Mouse (Mus musculus) neural tube, embryonic 12.5 days (tissue): ENCODE data around the gene Stard9. TPM values are rescaled to one million over a fixed set of nuclear protein-coding genes. Genes with fewer than 3 reads are reported as not detected.

Experiments
- ATAC-seq: fragments of 200-750 bp; cut with Nextera tagmentation; 2 replicates; pipeline ENCODE4 v1.8.0; 2017; ENCODE audit warnings: low read depth, mild to moderate bottlenecking, moderate TSS enrichment, moderate library complexity; ENCODE audit not compliant: low FRiP score
- H3K27ac ChIP-seq: fragments of 300-500 bp; sonication (generic); 2 replicates; pipeline ENCODE4 v1.5.1; 2016
- H3K27me3 ChIP-seq: fragments of 300-500 bp; sonication (generic); replicated peaks from 2 replicates; pipeline ENCODE4 v1.6.1; 2016; ENCODE audit warnings: mild to moderate bottlenecking
- H3K36me3 ChIP-seq: fragments of 300-500 bp; sonication (generic); 2 replicates; pipeline ENCODE4 v1.6.1; 2016; ENCODE audit warnings: mild to moderate bottlenecking
- H3K4me1 ChIP-seq: fragments of 300-500 bp; sonication (generic); 2 replicates; pipeline ENCODE4 v1.6.1; 2016
- H3K4me2 ChIP-seq: fragments of 300-500 bp; sonication (generic); replicated peaks from 2 replicates; pipeline ENCODE4 v1.6.1; 2016; ENCODE audit warnings: mild to moderate bottlenecking
- H3K4me3 ChIP-seq: fragments of 300-500 bp; sonication (generic); 2 replicates; pipeline ENCODE4 v1.5.1; 2016
- H3K9ac ChIP-seq: fragments of 300-500 bp; sonication (generic); 2 replicates; pipeline ENCODE4 v1.6.1; 2016; ENCODE audit warnings: mild to moderate bottlenecking
- H3K9me3 ChIP-seq: fragments of 300-500 bp; sonication (generic); 2 replicates; pipeline ENCODE4 v1.6.1; 2016; ENCODE audit warnings: mild to moderate bottlenecking
- WGBS: fragments of 180-500 bp; shearing (Covaris S2); methylation state at CpG from one replicate; pipeline ENCODE4 v1.1.7; 2016; 5-methylcytosine and 5-hydroxymethylcytosine counted together
- polyA plus RNA-seq: library from polyadenylated mRNA; unstranded; fragments of >200 nt; fragmentation: Nextera tagmentation; extraction: Ambion mirVana; gene quantifications from 2 replicates; pipeline ENCODE4 v1.2.1, GENCODE M21; 2016

The Stard9 gene
- polyA plus RNA-seq, 1 experiment from 2014 or later, result 4.2 TPM

DNA sequence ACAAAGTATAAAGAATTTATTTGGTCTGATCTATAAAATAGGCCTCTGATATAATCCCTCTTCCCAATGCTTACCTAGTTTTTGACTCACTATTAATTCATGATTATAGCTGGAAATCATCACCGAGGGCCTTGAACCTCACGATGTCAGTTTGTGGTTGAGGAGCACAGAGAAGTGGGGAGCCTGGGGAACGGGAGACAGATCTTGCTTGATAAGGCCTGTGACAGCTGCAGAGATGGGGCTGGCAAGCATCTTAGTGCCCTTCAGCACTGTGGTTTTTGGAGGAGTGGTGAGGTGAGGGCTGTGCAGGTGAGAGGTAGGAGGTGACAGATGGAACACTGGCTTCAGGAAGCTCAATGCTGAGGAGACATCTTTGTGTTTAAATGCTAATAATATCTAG lies 81.2 kb downstream of the Stard9 start:
- WGBS, result 88% methylated on average over 3 of the region's 3 CpGs
- H3K4me2 ChIP-seq, result no peak overlapping the region
- no peaks in the 10 kb centered on the region for H3K27me3 ChIP-seq
- H3K9ac ChIP-seq, result no peak overlapping the region
- H3K4me1 ChIP-seq, result no peaks in the 10 kb centered on the region
- peaks cover 39% of the 10 kb centered on the region for H3K36me3 ChIP-seq
- H3K9me3 ChIP-seq, result no peaks in the 10 kb centered on the region
- no peak overlapping the region for H3K4me3 ChIP-seq
- H3K27ac ChIP-seq, result no peak overlapping the region
- ATAC-seq, result no peak

DNA sequence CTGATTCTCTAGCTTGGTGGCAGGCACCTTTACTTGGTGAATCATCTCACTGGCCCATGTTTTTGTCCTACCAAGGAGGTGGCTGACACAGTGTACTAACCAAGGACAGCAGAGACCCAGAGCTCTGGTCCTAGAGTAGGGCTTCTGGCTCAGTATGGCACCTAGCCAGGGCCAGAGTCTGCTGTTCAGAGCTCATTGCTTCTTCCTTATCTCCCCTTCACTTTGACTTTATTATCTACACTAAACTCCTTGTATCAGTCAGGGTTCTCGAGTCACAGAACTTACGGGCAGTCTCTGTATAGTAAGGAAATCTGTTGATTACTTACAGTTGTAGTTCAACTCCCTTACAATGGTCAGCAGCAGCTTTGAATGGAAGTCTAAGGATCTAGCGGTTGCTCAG lies 82.0 kb downstream of the Stard9 start:
- ATAC-seq, result no peak
- Histone ChIP-seq H3K27ac (no peak overlapping the region), H3K9ac (no peak overlapping the region), H3K27me3 (no peaks in the 10 kb centered on the region), H3K4me1 (no peaks in the 10 kb centered on the region), H3K4me3 (no peak overlapping the region), H3K36me3 (peaks cover 35% of the 10 kb centered on the region), H3K9me3 (no peaks in the 10 kb centered on the region), H3K4me2 (no peak overlapping the region)
- WGBS, result 92% methylated on average over 3 of the region's 3 CpGs

DNA sequence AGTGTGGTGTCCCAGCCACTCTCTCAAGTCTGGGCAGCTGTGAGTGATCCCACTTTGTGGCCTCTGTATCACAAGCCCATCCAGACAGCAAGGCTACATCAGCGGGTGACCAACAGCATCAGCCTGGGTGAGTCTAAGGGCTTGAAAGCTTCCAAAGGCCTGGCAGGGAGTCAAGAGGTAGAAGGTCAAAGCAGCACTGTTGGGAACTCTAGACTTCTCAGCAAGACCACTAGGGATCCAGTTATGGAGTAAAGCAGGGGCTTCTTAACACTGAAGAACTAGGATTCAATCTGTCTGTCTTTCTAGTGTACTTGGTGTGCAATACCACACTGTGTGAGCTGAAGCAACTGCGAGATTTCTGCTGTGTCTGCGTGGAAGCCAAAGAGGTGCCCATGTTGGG lies 84.5 kb downstream of the Stard9 start:
- 91% methylated on average over 3 of the region's 3 CpGs for WGBS
- ATAC-seq, result no peak
- H3K4me1 ChIP-seq, result no peaks in the 10 kb centered on the region
- no peak overlapping the region for H3K4me3 ChIP-seq
- no peak overlapping the region for H3K4me2 ChIP-seq
- no peak overlapping the region for H3K27ac ChIP-seq
- no peak overlapping the region for H3K9ac ChIP-seq
- H3K36me3 ChIP-seq, result peaks cover 58% of the 10 kb centered on the region
- no peaks in the 10 kb centered on the region for H3K27me3 ChIP-seq
- H3K9me3 ChIP-seq, result no peaks in the 10 kb centered on the region

DNA sequence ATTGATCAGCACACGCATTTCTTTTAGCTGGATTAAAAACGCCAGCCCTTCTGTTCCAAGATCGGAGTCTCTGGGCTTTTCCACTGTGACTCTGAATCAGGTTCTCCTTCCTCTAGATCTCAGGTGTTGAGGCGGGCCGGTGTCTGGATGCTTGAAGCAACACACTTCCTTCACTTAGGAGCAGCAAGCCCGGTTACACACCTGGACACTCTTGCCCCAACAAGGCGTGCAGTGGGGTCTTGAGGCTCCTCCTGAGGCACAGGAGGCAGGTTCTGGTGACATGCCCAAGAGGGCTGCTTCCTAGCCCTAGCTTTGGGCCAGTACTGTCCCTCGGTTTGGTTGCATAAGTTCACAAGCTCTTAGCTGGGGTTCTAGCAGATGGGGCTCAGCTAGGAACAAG lies 89.6 kb downstream of the Stard9 start:
- no peak overlapping the region for H3K9ac ChIP-seq
- H3K4me3 ChIP-seq, result no peak overlapping the region
- peaks cover 87% of the 10 kb centered on the region for H3K36me3 ChIP-seq
- WGBS, result 93% methylated on average over 8 of the region's 8 CpGs
- no peak overlapping the region for H3K27ac ChIP-seq
- no peaks in the 10 kb centered on the region for H3K9me3 ChIP-seq
- ATAC-seq, result no peak
- H3K27me3 ChIP-seq, result no peaks in the 10 kb centered on the region
- no peak overlapping the region for H3K4me2 ChIP-seq
- H3K4me1 ChIP-seq, result no peaks in the 10 kb centered on the region

DNA sequence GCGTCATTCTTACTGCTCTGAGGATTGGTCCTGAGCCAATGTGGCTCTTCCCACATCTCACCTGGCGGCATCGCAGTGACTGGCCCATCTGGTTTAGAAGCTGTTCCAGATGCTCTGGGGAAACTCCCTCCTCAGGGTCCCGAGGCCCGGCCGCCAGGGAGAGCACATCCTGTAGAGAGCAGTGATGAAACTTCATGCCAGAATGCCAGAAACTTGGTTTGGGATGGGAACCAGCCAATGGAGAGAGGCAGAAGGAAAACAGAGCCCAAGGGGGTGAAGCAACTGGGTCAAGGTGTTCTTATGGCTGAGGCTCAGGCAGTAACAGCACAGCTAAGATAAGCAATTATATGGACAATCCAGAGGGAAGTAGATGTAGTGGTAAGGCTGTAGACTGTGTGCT lies 91.9 kb downstream of the Stard9 start:
- H3K36me3 ChIP-seq, result peaks cover 91% of the 10 kb centered on the region
- H3K9ac ChIP-seq, result no peak overlapping the region
- ATAC-seq, result no peak
- H3K4me1 ChIP-seq, result no peaks in the 10 kb centered on the region
- H3K4me3 ChIP-seq, result no peak overlapping the region
- 91% methylated on average over 6 of the region's 6 CpGs for WGBS
- H3K27me3 ChIP-seq, result no peaks in the 10 kb centered on the region
- H3K4me2 ChIP-seq, result no peak overlapping the region
- H3K27ac ChIP-seq, result no peak overlapping the region
- H3K9me3 ChIP-seq, result no peaks in the 10 kb centered on the region

DNA sequence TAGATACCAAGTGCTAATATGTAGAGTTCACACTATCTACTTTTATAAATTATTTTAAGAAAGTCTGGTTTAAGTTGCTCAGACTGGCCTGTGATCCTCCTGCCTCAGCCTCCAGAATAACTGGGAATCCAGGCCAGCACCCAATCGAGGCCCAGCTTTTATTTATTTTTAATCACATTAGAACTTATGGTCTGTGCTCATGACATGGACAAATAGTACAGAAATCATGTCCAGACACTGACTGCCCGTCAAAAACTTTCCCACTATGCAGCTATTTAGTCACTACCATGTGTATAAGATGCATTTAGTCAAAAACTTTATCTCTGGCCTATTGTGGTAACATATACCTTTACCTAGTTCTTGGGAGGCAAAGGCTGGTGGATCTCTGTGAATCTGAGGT lies 93.0 kb downstream of the Stard9 start:
- Histone ChIP-seq H3K27me3 (no peaks in the 10 kb centered on the region), H3K9me3 (no peaks in the 10 kb centered on the region), H3K4me3 (no peak overlapping the region), H3K27ac (no peak overlapping the region), H3K9ac (no peak overlapping the region), H3K36me3 (peaks cover 93% of the 10 kb centered on the region), H3K4me1 (no peaks in the 10 kb centered on the region), H3K4me2 (no peak overlapping the region)
- no peak for ATAC-seq
- WGBS, result 93% methylated on average over 2 of the region's 2 CpGs

DNA sequence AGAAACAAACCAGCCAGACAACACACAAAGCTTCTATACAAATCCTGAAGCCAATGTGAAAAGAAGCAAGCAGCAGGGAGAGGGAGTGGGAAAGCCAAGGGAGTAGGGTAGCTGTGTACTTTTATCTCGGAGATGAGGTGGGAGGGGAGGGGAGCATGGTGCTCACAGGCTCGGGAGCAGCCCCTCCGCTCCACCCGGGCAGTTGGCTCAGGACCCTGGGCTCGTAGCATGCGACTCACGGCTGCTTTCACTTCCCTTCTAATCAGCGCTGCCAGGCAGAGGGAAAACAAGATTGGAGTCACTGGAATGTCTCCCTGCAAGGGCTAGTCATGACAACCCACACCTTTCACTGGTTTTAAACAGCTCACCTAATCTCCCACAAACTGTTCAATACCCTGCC lies 93.6 kb downstream of the Stard9 start:
- H3K9me3 ChIP-seq, result no peaks in the 10 kb centered on the region
- WGBS, result 88% methylated on average over 8 of the region's 8 CpGs
- no peak overlapping the region for H3K27ac ChIP-seq
- H3K4me3 ChIP-seq, result no peak overlapping the region
- peaks cover 93% of the 10 kb centered on the region for H3K36me3 ChIP-seq
- H3K27me3 ChIP-seq, result no peaks in the 10 kb centered on the region
- no peak overlapping the region for H3K4me2 ChIP-seq
- H3K9ac ChIP-seq, result no peak overlapping the region
- ATAC-seq, result no peak
- H3K4me1 ChIP-seq, result no peaks in the 10 kb centered on the region

DNA sequence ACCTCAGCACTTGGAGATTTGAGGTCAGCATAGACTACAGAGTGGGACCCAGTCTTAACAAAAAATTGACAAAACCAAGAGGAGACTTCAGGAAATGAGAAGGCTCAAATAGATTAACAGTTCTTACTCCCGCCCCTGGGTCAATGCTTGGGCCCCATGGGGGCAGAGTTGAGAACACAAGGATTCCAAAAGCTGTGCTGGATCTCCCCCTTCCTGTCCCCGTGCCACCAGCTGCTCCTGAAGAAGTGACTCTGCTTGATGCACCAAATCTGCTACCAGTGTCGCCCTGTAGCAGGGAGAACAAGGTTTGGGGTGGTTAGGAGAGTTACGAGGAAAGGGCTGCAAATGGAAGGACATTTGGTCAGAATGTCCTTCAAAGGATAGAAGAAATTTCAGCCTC lies 94.7 kb downstream of the Stard9 start:
- Histone ChIP-seq H3K36me3 (peaks cover 93% of the 10 kb centered on the region), H3K4me1 (peaks cover 4% of the 10 kb centered on the region), H3K9ac (no peak overlapping the region), H3K4me3 (no peak overlapping the region), H3K9me3 (no peaks in the 10 kb centered on the region), H3K27ac (no peak overlapping the region), H3K27me3 (no peaks in the 10 kb centered on the region), H3K4me2 (no peak overlapping the region)
- 78% methylated on average over 4 of the region's 4 CpGs for WGBS
- ATAC-seq, result no peak

DNA sequence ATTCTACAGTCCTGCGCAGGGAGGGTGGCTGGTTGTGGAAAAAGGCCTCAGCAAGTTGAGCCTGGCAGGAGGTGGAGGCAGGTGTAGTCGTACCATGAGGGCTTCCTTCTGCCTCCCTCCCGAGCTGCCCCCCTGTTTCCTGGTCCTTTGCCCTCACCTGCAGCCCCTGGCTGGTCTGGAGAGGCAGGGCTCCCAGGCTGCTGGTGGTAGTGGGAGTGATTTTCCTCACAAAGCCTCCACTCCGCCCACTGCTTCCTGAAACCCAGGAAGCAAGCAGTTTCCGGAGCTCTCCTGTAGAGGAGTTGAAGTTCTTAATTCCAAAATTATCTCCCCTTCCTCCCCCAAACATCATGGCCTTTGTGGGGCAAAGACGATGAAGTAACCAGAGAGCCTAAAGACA lies 95.3 kb downstream of the Stard9 start:
- Histone ChIP-seq H3K4me2 (no peak overlapping the region), H3K27me3 (no peaks in the 10 kb centered on the region), H3K9me3 (no peaks in the 10 kb centered on the region), H3K9ac (no peak overlapping the region), H3K27ac (no peak overlapping the region), H3K4me3 (no peak overlapping the region), H3K4me1 (peaks cover 9% of the 10 kb centered on the region), H3K36me3 (peaks cover 89% of the 10 kb centered on the region)
- ATAC-seq, result no peak
- 85% methylated on average over 6 of the region's 6 CpGs for WGBS

DNA sequence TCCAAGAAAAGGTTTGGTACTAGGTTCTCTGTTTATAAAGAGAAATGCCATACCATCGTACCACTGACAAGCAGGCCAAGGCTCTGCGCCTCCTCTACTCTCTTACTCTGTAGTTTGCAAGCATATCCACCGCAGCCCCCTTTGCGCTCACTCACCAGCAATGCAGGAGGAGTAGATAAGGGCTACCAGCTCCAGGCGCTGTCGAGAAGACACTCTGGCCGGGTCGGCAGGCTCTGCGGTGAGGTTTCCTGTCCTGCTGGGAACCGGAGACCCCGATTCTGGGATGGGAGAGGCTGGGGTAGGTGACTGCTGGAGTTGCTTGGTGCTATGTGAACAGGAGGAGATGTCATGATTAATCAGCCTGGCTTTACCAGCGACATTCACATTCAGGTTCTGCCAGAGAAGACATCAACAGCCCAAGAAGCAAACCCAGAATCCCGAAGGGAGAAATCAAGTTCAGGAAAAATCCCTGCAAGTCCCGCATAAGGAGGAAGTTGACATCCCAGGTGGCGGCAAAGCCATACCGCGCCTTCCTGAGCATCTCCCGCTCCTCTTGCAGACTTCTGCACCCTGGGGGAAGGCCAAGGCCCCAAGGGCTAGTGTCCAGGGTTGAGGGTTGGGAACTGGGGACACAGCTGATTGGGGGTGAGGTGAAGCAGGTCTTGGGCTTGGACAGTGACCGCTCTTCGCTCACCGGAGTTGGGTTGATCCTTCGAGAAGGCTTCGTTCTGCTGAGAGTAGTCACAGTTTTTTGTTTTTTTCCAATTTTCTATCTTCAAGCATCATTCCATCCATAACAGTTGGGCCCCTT lies 101.1 kb downstream of the Stard9 start:
- Histone ChIP-seq H3K4me1 (peaks cover 29% of the 10 kb centered on the region), H3K9ac (peak overlapping the region; percentile 95), H3K27ac (no peak overlapping the region), H3K36me3 (peaks cover 36% of the 10 kb centered on the region), H3K4me2 (peak overlapping the region; percentile 99), H3K27me3 (no peaks in the 10 kb centered on the region), H3K4me3 (peak overlapping the region; percentile 99), H3K9me3 (no peaks in the 10 kb centered on the region)
- no peak for ATAC-seq
- WGBS, result 11% methylated on average over 23 of the region's 23 CpGs

DNA sequence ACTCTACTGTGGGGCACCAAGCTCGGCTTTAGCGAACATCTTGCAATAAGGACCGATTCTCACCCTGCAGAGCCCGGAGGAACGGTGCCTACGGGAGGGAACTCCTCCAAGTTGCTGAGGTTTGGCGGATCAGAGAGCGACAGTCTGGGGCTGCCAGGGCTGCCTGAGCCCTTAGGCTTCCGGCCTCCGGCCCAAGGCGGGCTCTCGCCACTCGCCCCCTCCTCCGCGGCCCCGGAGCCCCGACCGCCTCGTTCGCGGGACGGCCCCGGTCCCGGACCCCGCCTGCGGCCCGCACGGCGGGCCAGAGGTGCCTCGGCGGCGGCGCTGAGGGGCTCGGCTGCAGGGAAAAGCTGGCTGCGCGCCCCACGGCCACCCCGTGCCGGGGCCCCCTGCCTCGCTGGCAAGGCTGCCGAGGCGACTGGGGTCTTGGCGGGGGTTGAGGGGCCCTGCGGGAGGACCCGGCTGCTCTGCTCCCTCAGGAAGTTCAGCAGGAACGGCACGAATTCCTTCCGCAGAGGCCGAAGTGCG lies 101.8 kb downstream of the Stard9 start:
- ATAC-seq, result peak; percentile 51

DNA sequence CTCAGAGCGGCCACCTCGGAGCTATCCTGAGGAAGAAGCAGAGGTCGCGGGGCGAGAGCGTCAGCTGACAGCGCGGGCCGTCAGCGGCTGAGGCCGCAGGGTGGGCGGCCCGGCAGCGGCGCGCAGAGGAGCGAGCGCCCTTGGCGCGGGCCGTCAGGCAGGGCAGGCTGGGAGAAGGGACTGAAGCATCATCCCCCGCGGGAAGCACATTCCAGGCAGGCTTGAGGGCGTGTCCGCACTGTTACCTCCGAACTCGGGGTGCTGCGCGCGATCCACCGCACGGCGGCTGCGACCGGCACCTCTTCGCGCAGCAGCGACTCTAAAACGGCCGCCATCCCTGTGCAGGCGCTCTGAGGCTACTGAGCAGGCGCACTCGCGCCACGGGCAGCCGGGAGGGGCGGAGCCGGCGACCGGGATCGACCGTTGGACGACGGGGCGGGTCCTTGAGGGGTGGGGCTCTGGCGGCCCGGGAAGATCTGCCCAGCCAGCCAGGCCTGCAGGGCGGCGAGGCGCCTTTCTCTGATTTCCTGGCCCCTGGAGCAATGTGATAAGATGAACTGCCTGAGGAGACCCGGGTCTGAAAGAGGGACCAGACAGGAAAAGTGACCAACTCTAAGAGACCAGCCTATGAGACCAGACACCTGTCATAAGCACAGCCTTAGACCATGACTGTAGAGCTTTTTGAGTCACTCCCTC lies 102.4 kb downstream of the Stard9 start:
- Histone ChIP-seq H3K9ac (peak overlapping the region; percentile 95), H3K27me3 (no peaks in the 10 kb centered on the region), H3K27ac (peak overlapping the region; percentile 82), H3K4me3 (peak overlapping the region; percentile 99), H3K9me3 (no peaks in the 10 kb centered on the region), H3K36me3 (peaks cover 23% of the 10 kb centered on the region), H3K4me1 (peaks cover 29% of the 10 kb centered on the region), H3K4me2 (peak overlapping the region; percentile 99)
- ATAC-seq, result peak; percentile 97
- under 1% methylated on average over 61 of the region's 61 CpGs for WGBS

More for the DNA sequence above, 101.8 kb downstream of the Stard9 start:
- Histone ChIP-seq H3K9me3 (no peaks in the 10 kb centered on the region), H3K27me3 (no peaks in the 10 kb centered on the region), H3K4me1 (peaks cover 29% of the 10 kb centered on the region), H3K4me2 (peak overlapping the region; percentile 99), H3K4me3 (peak overlapping the region; percentile 99), H3K36me3 (peaks cover 29% of the 10 kb centered on the region), H3K9ac (peak overlapping the region; percentile 95), H3K27ac (peak overlapping the region; percentile 82)
- WGBS, result under 1% methylated on average over 50 of the region's 50 CpGs
